Mouse (Mus musculus) heart, postnatal 0 days (tissue): ENCODE measurements around the gene Ubfd1.

Source experiments
- CTCF ChIP-seq: IDR thresholded peaks from 2 replicates; pipeline ENCODE4 v1.5.1; 2016; ENCODE audit warnings: antibody characterized with exemption, control low read depth, low read depth
- EP300 ChIP-seq: IDR thresholded peaks from 2 replicates; pipeline ENCODE4 v1.6.1; 2016; ENCODE audit warnings: antibody characterized with exemption, low read depth

- no peak for TF ChIP-seq CTCF
- TF ChIP-seq EP300 = no peak
These were observed 48.7 kb upstream of the Ubfd1 start for GRCm38 (mm10) chr7:122018247-122018646.
